8 mouse cellular contexts compared by ENCODE assay signal in genomic region chr17:67779812-67780211, GRCm38 (mm10).
DNase-seq lines count a peak whose midpoint lies in the region; ATAC-seq and TF ChIP-seq lines count a peak whose summit lies in the region.

No protein-coding gene starts in this region.

- H3K4me2 ChIP-seq in midbrain, embryonic 11.5 days: no peak overlapping the region
- H3K4me2 ChIP-seq in midbrain, embryonic 16.5 days (ENCODE audit: low read length): no peak overlapping the region
- H3K4me2 ChIP-seq in lung, embryonic 14.5 days: no peak overlapping the region

- no peaks in the 10 kb centered on the region for H3K4me1 ChIP-seq in midbrain, embryonic 11.5 days (ENCODE audit: control insufficient read depth, insufficient read depth, low read length)
- H3K4me1 ChIP-seq in midbrain, embryonic 16.5 days (ENCODE audit: control insufficient read depth, insufficient read depth, low read length): no peaks in the 10 kb centered on the region
- no peaks in the 10 kb centered on the region for H3K4me1 ChIP-seq in lung, embryonic 14.5 days (ENCODE audit: insufficient read depth)

- no peaks in the 10 kb centered on the region for H3K9me3 ChIP-seq in midbrain, embryonic 11.5 days (ENCODE audit: control insufficient read depth, low read length)
- no peaks in the 10 kb centered on the region for H3K9me3 ChIP-seq in midbrain, embryonic 16.5 days (replicated peaks; ENCODE audit: control insufficient read depth, low read length, poor library complexity, severe bottlenecking)
- no peaks in the 10 kb centered on the region for H3K9me3 ChIP-seq in lung, embryonic 14.5 days (ENCODE audit: low read depth, low read length)

- no peak for ATAC-seq in midbrain, embryonic 11.5 days (ENCODE audit: low FRiP score)
- ATAC-seq in midbrain, embryonic 16.5 days: no peak
- ATAC-seq in lung, embryonic 14.5 days (ENCODE audit: insufficient read depth): peak; percentile 64; the same call in 1 of the 2 replicates

- WGBS in midbrain, embryonic 11.5 days: 60% methylated on average over 4 of the region's 4 CpGs
- 51% methylated on average over 4 of the region's 4 CpGs for WGBS in midbrain, embryonic 16.5 days
- WGBS in lung, embryonic 14.5 days: 61% methylated on average over 4 of the region's 4 CpGs

- DNase-seq in adrenal gland, adult 18-20 months (ENCODE audit: low spot score in 2 of 2): peak; percentile 7 to 23
- DNase-seq in adrenal gland, adult 2 months: no peak
- DNase-seq in midbrain, embryonic 11.5 days (ENCODE audit: low spot score, missing footprints): peak; percentile 90
- peak; percentile 36 for DNase-seq in gastrocnemius, postnatal 10 days
- DNase-seq in lung, embryonic 14.5 days: peak; percentile 71
- no peak for DNase-seq in thymus, postnatal 10 days (ENCODE audit: low spot score in 2 of 2)
- DNase-seq in left cerebral cortex, postnatal 25 days (ENCODE audit: low spot score in 2 of 2): no peak

- TF ChIP-seq CTCF in lung, embryonic 14.5 days (IDR thresholded peaks at IDR 0.05; ENCODE audit: low read depth): peak; percentile 73

- H3K27me3 ChIP-seq in midbrain, embryonic 11.5 days (ENCODE audit: control insufficient read depth, insufficient read depth, low read length): no peaks in the 10 kb centered on the region
- H3K27me3 ChIP-seq in midbrain, embryonic 16.5 days (ENCODE audit: control insufficient read depth, insufficient read depth, low read depth, low read length): no peaks in the 10 kb centered on the region
- H3K27me3 ChIP-seq in lung, embryonic 14.5 days (ENCODE audit: insufficient read depth, low read length): no peaks in the 10 kb centered on the region

- peaks cover 9% of the 10 kb centered on the region for H3K36me3 ChIP-seq in midbrain, embryonic 11.5 days (ENCODE audit: control insufficient read depth, insufficient read depth, low read length)
- no peaks in the 10 kb centered on the region for H3K36me3 ChIP-seq in midbrain, embryonic 16.5 days (ENCODE audit: control insufficient read depth, insufficient read depth, low read length)
- no peaks in the 10 kb centered on the region for H3K36me3 ChIP-seq in lung, embryonic 14.5 days (ENCODE audit: insufficient read depth)

- H3K9ac ChIP-seq in midbrain, embryonic 11.5 days (ENCODE audit: low read length): no peak overlapping the region
- H3K9ac ChIP-seq in midbrain, embryonic 16.5 days (ENCODE audit: low read depth, low read length): no peak overlapping the region
- no peak overlapping the region for H3K9ac ChIP-seq in lung, embryonic 14.5 days

- intact Hi-C loops in left cerebral cortex, postnatal 25 days (cut with DNase I): loop anchor here (2.0 kb wide), 1 partner anchor 57 kb away; no protein-coding TSS in a partner anchor

- no peak overlapping the region for H3K4me3 ChIP-seq in midbrain, embryonic 11.5 days (ENCODE audit: low read depth, low read length)
- no peak overlapping the region for H3K4me3 ChIP-seq in midbrain, embryonic 16.5 days (ENCODE audit: low read depth, low read length)
- H3K4me3 ChIP-seq in lung, embryonic 14.5 days (ENCODE audit: low read depth, low read length): no peak overlapping the region

- H3K27ac ChIP-seq in midbrain, embryonic 11.5 days (ENCODE audit: low read depth, low read length): no peak overlapping the region
- no peak overlapping the region for H3K27ac ChIP-seq in midbrain, embryonic 16.5 days (ENCODE audit: low read length)
- no peak overlapping the region for H3K27ac ChIP-seq in lung, embryonic 14.5 days (ENCODE audit: low read depth)

Comparison
In these comparisons a context has a peak if more than half of its experiments do, and no peak if none do; other contexts are left out.
1. DNase-seq: peak in adrenal gland, adult 18-20 months (2 of 2), midbrain, embryonic 11.5 days (single experiment), gastrocnemius, postnatal 10 days (single experiment) and lung, embryonic 14.5 days (single experiment); none in adrenal gland, adult 2 months (single experiment), thymus, postnatal 10 days (0 of 2) and left cerebral cortex, postnatal 25 days (0 of 2).